Mouse (Mus musculus) cortical plate, adult 2 months (tissue): ENCODE measurements around the gene Tgtp2.
"Not testable (repeated sequence)": the region's sequence is repeated elsewhere in the genome, so short reads cannot be mapped to it uniquely, and the experiment has no call there.

Experiments
- CTCF ChIP-seq: fragments of 200-500 bp; IDR thresholded peaks from 2 replicates; pipeline ENCODE4 v1.5.1; 2011; ENCODE audit warnings: mild to moderate bottlenecking, control low read depth, low read length; ENCODE audit not compliant: insufficient read depth; ENCODE audit errors: extremely low read depth
- POLR2A ChIP-seq: fragments of 200-500 bp; IDR thresholded peaks from 2 replicates; pipeline ENCODE4 v1.6.1; 2011; ENCODE audit warnings: mild to moderate bottlenecking, low read length, control low read depth; ENCODE audit not compliant: insufficient read depth; ENCODE audit errors: extremely low read depth

DNA sequence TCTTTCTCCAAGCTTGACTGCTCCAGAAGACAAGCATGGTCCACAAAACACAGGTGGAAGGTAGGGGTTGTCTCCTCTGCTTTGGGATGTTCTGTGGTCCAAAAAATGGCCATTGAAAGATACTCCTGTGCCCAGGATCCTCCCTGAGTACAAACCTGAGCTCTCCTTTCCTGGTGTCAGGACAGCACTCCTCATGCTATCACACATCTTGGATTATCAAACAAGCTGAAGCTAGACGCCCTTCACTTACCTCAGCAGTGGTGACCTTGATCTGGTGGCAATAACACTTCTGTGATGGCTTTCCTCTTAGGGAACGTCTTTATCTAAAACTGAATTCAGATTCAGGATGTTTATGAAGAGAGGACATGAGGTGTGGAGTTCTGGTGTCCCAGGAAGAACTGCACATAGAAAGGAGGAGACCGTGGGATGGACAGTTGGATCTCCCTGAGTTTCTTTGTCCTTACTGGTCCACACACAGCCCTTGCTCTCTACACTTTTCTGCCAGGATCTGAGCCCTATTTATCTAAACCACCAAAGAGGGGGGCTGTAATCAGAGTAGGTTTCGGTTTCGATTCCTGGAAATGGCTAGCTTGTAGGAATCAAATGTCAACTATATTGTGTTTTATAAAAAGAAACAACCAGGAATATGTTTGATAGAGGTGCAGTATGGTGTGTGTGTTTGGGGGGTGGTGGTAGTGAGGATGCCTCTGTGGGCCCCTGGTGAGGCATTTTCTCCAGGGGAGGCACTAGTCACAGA, at the start of gene Tgtp2:
- TF ChIP-seq POLR2A, CTCF: not testable (repeated sequence)
